Mouse (Mus musculus) liver, postnatal 0 days (tissue): ENCODE measurements around the gene Drd2. TPM values are rescaled to one million over a fixed set of nuclear protein-coding genes. Genes with fewer than 3 reads are reported as not detected.

Source experiments
- ATAC-seq: fragments of 200-750 bp; cut with Nextera tagmentation; 2 replicates; pipeline ENCODE4 v1.8.0; 2017; ENCODE audit warnings: mild to moderate bottlenecking, moderate library complexity
- DNase-seq: peaks from one replicate; pipeline ENCODE4 v3.0.0-alpha.2; 2016
- H3K27ac ChIP-seq: fragments of 300-500 bp; sonication (generic); 2 replicates; pipeline ENCODE4 v1.5.1; 2014; ENCODE audit warnings: antibody characterized with exemption, moderate library complexity, mild to moderate bottlenecking, low read depth
- H3K27me3 ChIP-seq: fragments of 300-500 bp; sonication (generic); 2 replicates; pipeline ENCODE4 v1.6.1; 2014; ENCODE audit warnings: low read length, control low read depth, mixed read lengths; ENCODE audit not compliant: insufficient read depth
- H3K36me3 ChIP-seq: fragments of 300-500 bp; sonication (generic); replicated peaks from 2 replicates; pipeline ENCODE4 v1.6.1; 2014; ENCODE audit warnings: mild to moderate bottlenecking, control low read depth, low read length, moderate library complexity, mixed read lengths; ENCODE audit not compliant: insufficient read depth
- H3K4me1 ChIP-seq: fragments of 300-500 bp; sonication (generic); 2 replicates; pipeline ENCODE4 v1.6.1; 2014; ENCODE audit warnings: antibody characterized with exemption, mild to moderate bottlenecking, control low read depth; ENCODE audit not compliant: insufficient read depth
- H3K4me2 ChIP-seq: fragments of 300-500 bp; sonication (generic); 2 replicates; pipeline ENCODE4 v1.6.1; 2014; ENCODE audit warnings: low read depth, mild to moderate bottlenecking, low read length, moderate library complexity, mixed read lengths
- H3K4me3 ChIP-seq: fragments of 300-500 bp; sonication (generic); 2 replicates; pipeline ENCODE4 v1.5.1; 2014; ENCODE audit warnings: low read depth, low read length
- H3K9ac ChIP-seq: fragments of 300-500 bp; sonication (generic); replicated peaks from 2 replicates; pipeline ENCODE4 v1.6.1; 2014; ENCODE audit warnings: mild to moderate bottlenecking, moderate library complexity
- H3K9me3 ChIP-seq: fragments of 300-500 bp; sonication (generic); 2 replicates; pipeline ENCODE4 v1.6.1; 2016; ENCODE audit warnings: mild to moderate bottlenecking, control low read depth, low read length, mixed read lengths
- CTCF ChIP-seq: sonication (generic); IDR thresholded peaks from 2 replicates; pipeline ENCODE4 v1.5.1; 2016; ENCODE audit warnings: antibody characterized with exemption, low read depth
- EP300 ChIP-seq: IDR thresholded peaks from 2 replicates; pipeline ENCODE4 v1.6.1; 2016; ENCODE audit warnings: antibody characterized with exemption, low read depth, mild to moderate bottlenecking
- WGBS: fragments of 180-500 bp; shearing (Covaris S2); extraction: QIAGEN DNeasy Blood & Tissue Kit; methylation state at CpG from one replicate; pipeline ENCODE4 v1.1.7; 2014; ENCODE audit not compliant: insufficient replicate concordance; 5-methylcytosine and 5-hydroxymethylcytosine counted together
- polyA plus RNA-seq: library from polyadenylated mRNA; unstranded; fragments of >200 nt; fragmentation: Nextera tagmentation; extraction: Ambion mirVana; gene quantifications from 2 replicates; pipeline ENCODE4 v1.2.1, GENCODE M21; 2015

Gene Drd2
- not detected in 2 replicates for polyA plus RNA-seq

DNA sequence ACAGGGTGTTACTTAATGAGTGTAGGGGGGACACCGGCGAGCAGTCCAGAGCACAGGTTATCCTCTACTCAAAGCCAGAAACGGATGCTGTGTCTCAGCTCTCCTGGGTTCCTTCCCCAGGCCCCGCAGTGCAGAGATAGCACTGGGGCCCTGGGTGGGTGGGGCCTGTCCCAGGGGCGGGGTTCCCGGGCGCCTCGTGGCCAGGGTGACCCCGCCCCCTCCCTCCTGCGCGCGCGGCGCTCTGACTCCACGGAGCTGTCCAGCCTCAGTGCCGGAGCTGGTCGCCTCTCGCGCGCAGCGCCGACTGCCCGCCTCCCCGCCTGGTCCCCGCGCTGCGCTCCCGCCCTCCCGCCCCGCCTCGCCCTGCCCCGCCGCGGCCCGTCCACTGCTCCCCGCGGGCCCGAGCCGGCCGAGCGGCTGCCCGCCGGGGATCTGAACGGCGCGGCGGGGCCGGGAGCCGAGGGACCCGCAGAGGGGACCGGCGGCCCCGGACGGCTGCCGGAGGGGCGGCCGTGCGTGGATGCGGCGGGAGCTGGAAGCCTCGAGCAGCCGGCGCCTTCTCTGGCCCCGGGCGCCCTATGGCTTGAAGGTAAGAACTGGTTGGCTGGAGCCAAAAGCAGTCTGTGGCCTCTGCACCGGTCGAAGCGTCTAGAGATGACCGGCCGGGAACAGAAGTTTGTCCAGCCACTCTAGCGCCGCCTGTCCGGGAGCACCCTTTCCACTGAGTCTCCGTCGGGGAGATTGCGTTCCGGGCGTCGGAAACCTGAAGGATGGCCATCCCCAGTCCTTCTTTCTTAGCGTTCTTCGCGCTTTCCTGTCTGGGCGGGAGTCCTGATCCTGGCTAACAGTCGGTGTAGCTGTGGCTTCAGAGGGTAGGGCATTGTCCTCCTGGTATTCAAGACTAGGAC is at the start of gene Drd2:
TSS of gene Drd2 (plus strand) at position 492 of the 908 bp plus-strand sequence.
- DNase-seq = peak; percentile 45
- no peaks in the 10 kb centered on the region for H3K4me1 ChIP-seq
- H3K4me2 ChIP-seq = no peak within 1 kb of the TSS
- no peaks in the 10 kb centered on the region for H3K9me3 ChIP-seq
- ATAC-seq = peak; percentile 38; the same call in 1 of the 2 replicates
- no peak within 1 kb of the TSS for H3K9ac ChIP-seq
- no peak within 1 kb of the TSS for H3K4me3 ChIP-seq
- TF ChIP-seq EP300 = no peak
- no peak for TF ChIP-seq CTCF
- H3K27me3 ChIP-seq = peaks cover 28% of the 10 kb centered on the region
- H3K36me3 ChIP-seq = no peaks in the 10 kb centered on the region
- 3% methylated on average over 70 of the region's 84 CpGs for WGBS
- no peak within 1 kb of the TSS for H3K27ac ChIP-seq

DNA sequence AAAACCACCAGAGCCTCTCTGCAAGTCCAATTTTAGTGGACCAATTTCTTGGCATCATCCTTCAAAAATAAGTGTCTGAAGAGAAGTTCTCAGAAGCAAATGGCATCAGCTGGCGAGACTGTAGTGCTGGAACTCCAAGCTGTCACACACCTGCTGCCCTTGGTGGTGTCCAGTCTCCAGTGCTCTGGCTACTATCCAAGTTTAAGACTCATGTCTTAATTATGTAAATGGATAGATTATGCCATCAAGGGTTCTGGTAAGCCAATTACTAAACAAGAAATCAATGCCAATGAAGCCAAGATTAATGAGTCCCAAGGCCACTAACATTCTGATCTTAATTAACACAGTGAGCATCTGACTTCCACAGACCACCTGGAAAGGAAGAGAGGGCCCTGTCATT is 45.3 kb upstream of the Drd2 start:
- WGBS = 68% methylated on average over 1 of the region's 1 CpGs
- Histone ChIP-seq H3K4me3 (no peak overlapping the region), H3K4me1 (no peaks in the 10 kb centered on the region), H3K27ac (no peak overlapping the region), H3K9ac (no peak overlapping the region), H3K27me3 (no peaks in the 10 kb centered on the region), H3K4me2 (no peak overlapping the region), H3K9me3 (no peaks in the 10 kb centered on the region), H3K36me3 (no peaks in the 10 kb centered on the region)
- DNase-seq (no peak), ATAC-seq (no peak)
- TF ChIP-seq EP300 = no peak
- no peak for TF ChIP-seq CTCF

DNA sequence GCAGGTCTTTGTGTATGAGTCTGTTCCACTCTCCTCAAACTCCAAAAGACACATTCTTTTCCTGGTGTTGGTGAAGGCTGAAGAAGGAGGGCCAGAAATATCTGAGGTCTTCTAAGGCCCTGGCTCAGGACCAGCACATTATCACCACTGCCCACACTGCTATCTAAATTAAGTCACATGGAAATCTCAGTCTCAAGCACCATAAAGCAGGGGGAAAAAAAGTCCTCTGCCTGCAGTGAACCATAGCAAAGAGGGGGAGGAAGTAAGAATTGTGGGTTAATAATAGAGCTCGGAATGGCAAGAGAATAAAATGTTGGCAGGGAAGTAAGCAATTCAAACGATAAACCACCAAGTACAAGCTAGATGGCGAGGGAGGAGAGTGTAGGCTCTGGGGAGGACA is 32.9 kb upstream of the Drd2 start:
- H3K36me3 ChIP-seq = no peaks in the 10 kb centered on the region
- no peak overlapping the region for H3K27ac ChIP-seq
- H3K9ac ChIP-seq = no peak overlapping the region
- H3K4me1 ChIP-seq = no peaks in the 10 kb centered on the region
- TF ChIP-seq EP300 (no peak), CTCF (no peak)
- no peak overlapping the region for H3K4me2 ChIP-seq
- 44% methylated on average over 3 of the region's 3 CpGs for WGBS
- ATAC-seq (no peak), DNase-seq (no peak)
- H3K9me3 ChIP-seq = no peaks in the 10 kb centered on the region
- H3K27me3 ChIP-seq = no peaks in the 10 kb centered on the region
- no peak overlapping the region for H3K4me3 ChIP-seq

DNA sequence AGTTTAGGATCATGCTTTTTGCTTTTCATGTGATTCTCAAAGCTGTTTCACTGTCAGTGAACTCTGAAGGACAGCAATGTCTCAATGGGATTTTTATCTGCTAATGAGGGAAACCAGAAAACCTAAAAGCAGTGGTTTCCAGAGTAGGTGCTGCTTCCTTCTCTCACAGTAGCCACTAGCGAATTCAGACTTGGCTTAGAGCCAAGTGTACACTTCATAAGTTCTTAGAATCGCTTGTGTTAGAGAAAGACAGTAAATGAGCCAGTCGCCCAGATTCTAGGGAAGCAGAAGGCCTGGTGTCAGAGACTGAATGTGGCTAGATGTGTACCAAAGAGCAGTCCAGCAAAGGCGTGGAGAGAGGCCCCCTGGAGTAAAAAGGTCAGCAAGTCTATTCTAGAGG is 29.6 kb upstream of the Drd2 start:
- Histone ChIP-seq H3K9ac (no peak overlapping the region), H3K27me3 (no peaks in the 10 kb centered on the region), H3K9me3 (no peaks in the 10 kb centered on the region), H3K36me3 (no peaks in the 10 kb centered on the region), H3K4me1 (no peaks in the 10 kb centered on the region), H3K4me2 (no peak overlapping the region), H3K4me3 (no peak overlapping the region), H3K27ac (no peak overlapping the region)
- TF ChIP-seq CTCF = no peak
- TF ChIP-seq EP300 = no peak
- WGBS = 51% methylated on average over 4 of the region's 4 CpGs
- no peak for ATAC-seq
- DNase-seq = no peak

DNA sequence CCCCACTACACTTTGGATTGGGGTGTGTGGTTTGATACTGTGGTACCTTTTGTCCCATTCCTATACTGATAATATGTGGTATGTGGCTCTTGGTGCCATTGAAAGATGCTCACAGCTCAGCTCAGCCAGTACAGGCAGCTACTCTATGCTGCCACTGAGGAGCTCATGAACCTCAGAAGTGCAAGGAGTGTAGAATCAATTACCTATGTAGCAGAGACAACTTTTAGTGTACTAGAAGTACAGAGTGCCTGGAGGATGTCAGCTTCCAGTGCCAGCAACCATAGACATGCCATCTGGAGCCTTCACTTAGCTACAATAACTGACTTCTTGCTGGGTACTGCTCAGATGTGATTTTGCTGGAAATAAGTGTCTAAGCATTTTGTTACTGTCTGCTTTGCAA is 21.8 kb upstream of the Drd2 start:
- no peak overlapping the region for H3K9ac ChIP-seq
- ATAC-seq = no peak

DNA sequence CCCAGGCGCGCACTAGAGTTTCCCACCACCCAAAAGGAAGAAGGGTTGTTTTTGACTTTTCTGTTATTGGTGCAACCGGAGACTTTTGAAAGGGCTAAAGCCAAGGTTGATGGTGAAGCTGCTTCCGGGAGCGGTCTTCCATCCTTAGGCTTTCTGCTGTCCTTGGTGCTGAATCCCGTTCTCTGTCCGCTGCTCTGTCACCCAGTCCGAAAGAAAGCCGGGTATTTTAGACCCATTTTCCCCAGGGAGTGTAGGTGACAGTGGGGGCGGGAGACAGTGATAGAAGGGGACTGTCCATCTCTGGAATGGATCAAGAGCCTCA is 578 bp downstream of the Drd2 start:
- H3K4me3 ChIP-seq = no peak overlapping the region
- no peak overlapping the region for H3K27ac ChIP-seq
- ATAC-seq (no peak), DNase-seq (peak; percentile 39)
- no peak overlapping the region for H3K4me2 ChIP-seq
- no peaks in the 10 kb centered on the region for H3K9me3 ChIP-seq
- peaks cover 28% of the 10 kb centered on the region for H3K27me3 ChIP-seq
- TF ChIP-seq CTCF (no peak), EP300 (no peak)
- WGBS = 6% methylated on average over 10 of the region's 10 CpGs
- H3K4me1 ChIP-seq = no peaks in the 10 kb centered on the region
- no peaks in the 10 kb centered on the region for H3K36me3 ChIP-seq
- no peak overlapping the region for H3K9ac ChIP-seq

More for the DNA sequence above, 21.8 kb upstream of the Drd2 start:
- H3K4me3 ChIP-seq = no peak overlapping the region
- H3K27me3 ChIP-seq = no peaks in the 10 kb centered on the region
- no peaks in the 10 kb centered on the region for H3K4me1 ChIP-seq
- H3K9me3 ChIP-seq = no peaks in the 10 kb centered on the region
- TF ChIP-seq CTCF = no peak
- no peak overlapping the region for H3K4me2 ChIP-seq
- no peak for DNase-seq
- no peaks in the 10 kb centered on the region for H3K36me3 ChIP-seq
- H3K27ac ChIP-seq = no peak overlapping the region
